29 mouse cellular contexts compared by ENCODE assay signal in the genomic region with DNA sequence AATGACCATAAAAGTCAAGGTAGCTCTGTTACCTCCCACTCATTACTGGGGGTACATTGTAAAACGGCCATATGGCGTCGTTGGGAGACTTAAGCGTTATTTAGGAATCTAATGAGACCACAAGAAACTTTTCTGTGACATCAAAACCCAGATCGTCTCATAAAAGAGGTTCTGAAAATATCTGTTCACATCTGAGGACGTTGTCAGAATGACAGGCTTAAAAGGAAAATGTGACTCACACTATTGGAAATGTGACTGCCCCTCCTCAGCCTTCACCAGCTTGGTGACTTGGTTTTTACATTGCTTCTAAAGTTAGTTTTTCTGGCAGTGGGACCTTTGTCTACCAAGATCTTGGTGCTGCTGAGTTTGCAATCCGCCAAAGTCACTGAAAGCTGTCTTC.
DNase-seq lines count a peak whose midpoint lies in the region; ATAC-seq and TF ChIP-seq lines count a peak whose summit lies in the region.
"Had no signal": no experiment of that assay in that cellular context is flagged by ENCODE, and none has a peak within 500 bp of the region (broad histone marks: within the 10 kb centered on the region; RNA-seq: fewer than 3 reads in every experiment).

No protein-coding gene starts in this region.

- H3K9me3 ChIP-seq in CH12.LX (replicated peaks; ENCODE audit: low read length), result no peaks in the 10 kb centered on the region
- peaks cover 5% of the 10 kb centered on the region; the same call in 1 of the 2 replicates for H3K9me3 ChIP-seq in limb, embryonic 14.5 days (ENCODE audit: control insufficient read depth, low read length)
- H3K9me3 ChIP-seq: embryonic facial prominence, embryonic 10.5 days; embryonic facial prominence, embryonic 15.5 days; forebrain, embryonic 12.5 days; heart, embryonic 10.5 days; heart, embryonic 15.5 days; hindbrain, embryonic 12.5 days; kidney, embryonic 15.5 days; lung, embryonic 15.5 days; neural tube, embryonic 13.5 days had no signal

- ATAC-seq in limb, embryonic 14.5 days (ENCODE audit: low FRiP score, low read depth), result no peak
- ATAC-seq in megakaryocyte progenitor cell, adult 5-6 weeks (replicated peaks; ENCODE audit: poor library complexity), result no peak
- ATAC-seq: hindbrain, postnatal 0 days had no signal

- H3K9ac ChIP-seq in CH12.LX (ENCODE audit: insufficient read depth, low read depth), result no peak overlapping the region
- H3K9ac ChIP-seq in limb, embryonic 14.5 days (ENCODE audit: low read depth, low read length, severe bottlenecking), result no peak overlapping the region
- H3K9ac ChIP-seq: embryonic facial prominence, embryonic 15.5 days; forebrain, embryonic 12.5 days; heart, embryonic 15.5 days; hindbrain, embryonic 12.5 days; kidney, embryonic 15.5 days; lung, embryonic 15.5 days; neural tube, embryonic 13.5 days had no signal

- TF ChIP-seq EP300 in CH12.LX (IDR thresholded peaks at IDR 0.05; ENCODE audit: low read length), result peak; percentile 56

- WGBS in limb, embryonic 14.5 days, result 39% methylated on average over 7 of the region's 7 CpGs

- H3K4me2 ChIP-seq in CH12.LX (ENCODE audit: insufficient read depth, low read depth, poor library complexity, severe bottlenecking), result no peak overlapping the region
- H3K4me2 ChIP-seq in limb, embryonic 14.5 days (replicated peaks; ENCODE audit: low read depth, low read length, severe bottlenecking), result no peak overlapping the region
- H3K4me2 ChIP-seq: embryonic facial prominence, embryonic 15.5 days; forebrain, embryonic 12.5 days; heart, embryonic 15.5 days; hindbrain, embryonic 12.5 days; kidney, embryonic 15.5 days; liver, embryonic 11.5 days; lung, embryonic 15.5 days; midbrain, embryonic 11.5 days; neural tube, embryonic 13.5 days had no signal

- no peak for TF ChIP-seq RAD21 in CH12.LX (IDR thresholded peaks at IDR 0.05; ENCODE audit: low read depth, low read length)

- no peaks in the 10 kb centered on the region for H3K27me3 ChIP-seq in CH12.LX (replicated peaks)
- no peaks in the 10 kb centered on the region for H3K27me3 ChIP-seq in limb, embryonic 14.5 days (ENCODE audit: control insufficient read depth, insufficient read depth, low read length)
- H3K27me3 ChIP-seq: forebrain, embryonic 12.5 days; heart, embryonic 15.5 days; hindbrain, embryonic 12.5 days; kidney, embryonic 15.5 days; lung, embryonic 15.5 days; neural tube, embryonic 13.5 days had no signal

- no peaks in the 10 kb centered on the region for H3K79me2 ChIP-seq in CH12.LX (replicated peaks; ENCODE audit: control insufficient read depth, extremely low read depth, insufficient read depth, poor library complexity, severe bottlenecking)

- in situ Hi-C loops in CH12.LX (cut with MboI; ENCODE audit: low pct_ligation_motif_present, low pct_unique_long_range_greater_than_20kb, low sequenced_read_pairs), result no loop called here

- dilution Hi-C loops in CH12.LX (cut with MboI; ENCODE audit: extremely low pct_ligation_motif_present, extremely low pct_unique_long_range_greater_than_20kb, low sequenced_read_pairs), result no loop called here

- H3K27ac ChIP-seq in CH12.LX (ENCODE audit: insufficient read depth, low read depth), result no peak overlapping the region
- H3K27ac ChIP-seq in limb, embryonic 14.5 days (replicated peaks; ENCODE audit: low read depth, low read length), result peak overlapping the region; percentile 33; the same call in 1 of the 2 replicates
- H3K27ac ChIP-seq: embryonic facial prominence, embryonic 10.5 days; embryonic facial prominence, embryonic 15.5 days; forebrain, embryonic 12.5 days; heart, embryonic 10.5 days; heart, embryonic 15.5 days; hindbrain, embryonic 12.5 days; hindbrain, postnatal 0 days; kidney, embryonic 15.5 days; lung, embryonic 15.5 days; neural tube, embryonic 13.5 days had no signal

- H3K4me3 ChIP-seq in CH12.LX (replicated peaks in 1 of 3; ENCODE audit: low read depth in 2 of 3, low read length in 2 of 3, poor library complexity in 1 of 3), result no peak overlapping the region
- H3K4me3 ChIP-seq in limb, embryonic 14.5 days (replicated peaks; ENCODE audit: low read length), result no peak overlapping the region
- H3K4me3 ChIP-seq: embryonic facial prominence, embryonic 10.5 days; embryonic facial prominence, embryonic 15.5 days; forebrain, embryonic 12.5 days; heart, embryonic 10.5 days; heart, embryonic 15.5 days; hindbrain, embryonic 12.5 days; kidney, embryonic 15.5 days; lung, embryonic 15.5 days; neural tube, embryonic 13.5 days had no signal

- TF ChIP-seq CTCF in CH12.LX (conservative IDR thresholded peaks at IDR 0.05 in 1 of 2, IDR thresholded peaks at IDR 0.05 in 1 of 2; ENCODE audit: low read depth in 2 of 2, low read length in 2 of 2), result no peak

- no peak for TF ChIP-seq POLR2A in CH12.LX (IDR thresholded peaks at IDR 0.05; ENCODE audit: low read depth, low read length)
- TF ChIP-seq POLR2A in limb, embryonic 14.5 days (IDR thresholded peaks at IDR 0.05; ENCODE audit: borderline replicate concordance, extremely low read depth, insufficient read depth, insufficient read length), result no peak

- no peaks in the 10 kb centered on the region for H3K36me3 ChIP-seq in CH12.LX (replicated peaks in 1 of 2; ENCODE audit: control insufficient read depth in 1 of 2, insufficient read depth in 1 of 2, low read length in 1 of 2)
- H3K36me3 ChIP-seq in limb, embryonic 14.5 days (ENCODE audit: control insufficient read depth, insufficient read depth, low read length), result no peaks in the 10 kb centered on the region
- H3K36me3 ChIP-seq: embryonic facial prominence, embryonic 10.5 days; embryonic facial prominence, embryonic 15.5 days; forebrain, embryonic 12.5 days; heart, embryonic 10.5 days; heart, embryonic 15.5 days; hindbrain, embryonic 12.5 days; kidney, embryonic 15.5 days; lung, embryonic 15.5 days; neural tube, embryonic 13.5 days had no signal

- peaks cover 0 to 22% of the 10 kb centered on the region in 2 experiments; a peak in 2 of 4 replicates for H3K4me1 ChIP-seq in CH12.LX (ENCODE audit: control insufficient read depth in 1 of 2, insufficient read depth in 2 of 2)
- no peaks in the 10 kb centered on the region; the same call in 1 of the 2 replicates for H3K4me1 ChIP-seq in limb, embryonic 14.5 days (ENCODE audit: control insufficient read depth, insufficient read depth, low read length)
- H3K4me1 ChIP-seq: embryonic facial prominence, embryonic 15.5 days; forebrain, embryonic 12.5 days; heart, embryonic 10.5 days; heart, embryonic 15.5 days; hindbrain, embryonic 12.5 days; kidney, embryonic 15.5 days; lung, embryonic 15.5 days; neural tube, embryonic 13.5 days had no signal

- peak; percentile 21 for DNase-seq in right cerebral cortex, adult 18-20 months
- no peak for DNase-seq in right cerebral cortex, postnatal 4 days
- DNase-seq in CH12.LX (ENCODE audit: extremely low read depth), result peak; percentile 66
- DNase-seq in limb, embryonic 14.5 days (ENCODE audit: low spot score), result peak; percentile 4
- DNase-seq in cerebellum, postnatal 14 days, result no peak
- DNase-seq in layer of hippocampus, adult 9-10 months (ENCODE audit: low spot score), result no peak
- DNase-seq: adrenal gland, postnatal 36 days; cerebellum, adult 2 months; cerebellum, postnatal 25 days; gastrocnemius, postnatal 10 days; heart, postnatal 36 days; kidney, adult 18-20 months; kidney, postnatal 25 days; right cerebral cortex, postnatal 14 days; spleen, adult 18-20 months; thymus, postnatal 14 days had no signal

TF ChIP-seq in CH12.LX, 34 proteins besides CTCF, POLR2A, EP300 and RAD21:
- TF ChIP-seq SIN3A (IDR thresholded peaks at IDR 0.05; ENCODE audit: low read length) (0 out of 2 replicates have a peak, but pooled peaks have one; percentile 39), MAZ (IDR thresholded peaks at IDR 0.05; ENCODE audit: low read depth, low read length) (no peak), ZNF384 (IDR thresholded peaks at IDR 0.05; ENCODE audit: low read depth, low read length) (no peak), POLR2AphosphoS2 (IDR thresholded peaks at IDR 0.05; ENCODE audit: low read depth, low read length) (no peak), JUN (IDR thresholded peaks at IDR 0.05; ENCODE audit: insufficient read depth, low read depth, low read length) (peak; percentile 43; the same call in 1 of the 2 replicates), KAT2A (IDR thresholded peaks at IDR 0.05; ENCODE audit: insufficient replicate concordance, low read length) (no peak), MAX (IDR thresholded peaks at IDR 0.05; ENCODE audit: low read length) (no peak), PAX5 (IDR thresholded peaks at IDR 0.05; ENCODE audit: low read length) (no peak), ETS1 (conservative IDR thresholded peaks at IDR 0.05; ENCODE audit: low read depth, low read length) (peak; percentile 51), CHD2 (IDR thresholded peaks at IDR 0.05; ENCODE audit: low read length) (no peak), NELFE (IDR thresholded peaks at IDR 0.05; ENCODE audit: low read depth, low read length) (no peak), JUND (conservative IDR thresholded peaks at IDR 0.05; ENCODE audit: low read depth, low read length) (peak; percentile 82), MYC (IDR thresholded peaks at IDR 0.05; ENCODE audit: low read depth, low read length) (no peak)

Comparison
In these comparisons a context has a peak if more than half of its experiments do, and no peak if none do; other contexts are left out.
1. DNase-seq: peak in right cerebral cortex, adult 18-20 months (single experiment), CH12.LX (single experiment) and limb, embryonic 14.5 days (single experiment); none in right cerebral cortex, postnatal 4 days (single experiment), cerebellum, postnatal 14 days (0 of 2) and layer of hippocampus, adult 9-10 months (single experiment).